Mouse (Mus musculus) cortical plate, adult 2 months (tissue): Measurements from ENCODE around the gene Thada. TPM values are rescaled to one million over a fixed set of nuclear protein-coding genes. Genes with fewer than 3 reads are reported as not detected.
A peak's percentile ranks its signal among the peaks of the same experiment; 100 is the strongest.

Experiments used
- H3K27ac ChIP-seq: fragments of 200-500 bp; 2 replicates; pipeline ENCODE4 v1.5.1; 2012; ENCODE audit warnings: low read length, control low read depth, inconsistent platforms; ENCODE audit not compliant: insufficient read depth
- H3K4me1 ChIP-seq: fragments of 200-500 bp; 2 replicates; pipeline ENCODE4 v1.6.1; 2011; ENCODE audit warnings: low read length; ENCODE audit not compliant: control insufficient read depth, insufficient read depth
- H3K4me3 ChIP-seq: fragments of 200-500 bp; 2 replicates; pipeline ENCODE4 v1.5.1; 2011; ENCODE audit warnings: mild to moderate bottlenecking, low read length, control low read depth; ENCODE audit not compliant: insufficient read depth
- CTCF ChIP-seq: fragments of 200-500 bp; IDR thresholded peaks from 2 replicates; pipeline ENCODE4 v1.5.1; 2011; ENCODE audit warnings: mild to moderate bottlenecking, control low read depth, low read length; ENCODE audit not compliant: insufficient read depth; ENCODE audit errors: extremely low read depth
- POLR2A ChIP-seq: fragments of 200-500 bp; IDR thresholded peaks from 2 replicates; pipeline ENCODE4 v1.6.1; 2011; ENCODE audit warnings: mild to moderate bottlenecking, low read length, control low read depth; ENCODE audit not compliant: insufficient read depth; ENCODE audit errors: extremely low read depth
- polyA plus RNA-seq: library from polyadenylated mRNA; depleted of rRNA; stranded (reverse); fragments of >200 nt; gene quantifications from 2 replicates; pipeline ENCODE4 v1.2.3, GENCODE M21; 2012

Gene Thada
- polyA plus RNA-seq, 1 experiment = 5.2 TPM

DNA sequence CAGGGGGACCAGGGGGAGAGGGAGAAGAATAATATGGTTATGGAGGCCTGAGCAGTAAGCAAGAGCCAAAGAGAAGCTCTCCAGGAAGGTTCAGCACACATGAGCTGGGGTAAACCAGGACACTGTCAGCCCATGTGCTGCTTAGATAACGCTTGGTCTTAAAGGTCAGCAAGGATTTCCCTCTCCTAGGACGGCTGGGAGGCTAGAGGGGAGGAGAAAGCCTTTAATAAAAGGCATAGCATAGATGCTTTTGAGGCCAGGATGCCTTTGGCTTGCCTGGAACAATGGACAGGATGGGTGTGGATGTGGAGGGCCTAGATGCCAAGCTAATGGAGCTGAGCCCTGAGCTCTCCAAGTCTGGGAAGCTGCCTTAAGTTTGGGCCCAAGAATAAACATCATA is 102.6 kb downstream of the Thada start:
- no peak overlapping the region for H3K27ac ChIP-seq
- TF ChIP-seq POLR2A = no peak
- no peak for TF ChIP-seq CTCF
- no peak overlapping the region for H3K4me3 ChIP-seq
- H3K4me1 ChIP-seq = peaks cover 3% of the 10 kb centered on the region

DNA sequence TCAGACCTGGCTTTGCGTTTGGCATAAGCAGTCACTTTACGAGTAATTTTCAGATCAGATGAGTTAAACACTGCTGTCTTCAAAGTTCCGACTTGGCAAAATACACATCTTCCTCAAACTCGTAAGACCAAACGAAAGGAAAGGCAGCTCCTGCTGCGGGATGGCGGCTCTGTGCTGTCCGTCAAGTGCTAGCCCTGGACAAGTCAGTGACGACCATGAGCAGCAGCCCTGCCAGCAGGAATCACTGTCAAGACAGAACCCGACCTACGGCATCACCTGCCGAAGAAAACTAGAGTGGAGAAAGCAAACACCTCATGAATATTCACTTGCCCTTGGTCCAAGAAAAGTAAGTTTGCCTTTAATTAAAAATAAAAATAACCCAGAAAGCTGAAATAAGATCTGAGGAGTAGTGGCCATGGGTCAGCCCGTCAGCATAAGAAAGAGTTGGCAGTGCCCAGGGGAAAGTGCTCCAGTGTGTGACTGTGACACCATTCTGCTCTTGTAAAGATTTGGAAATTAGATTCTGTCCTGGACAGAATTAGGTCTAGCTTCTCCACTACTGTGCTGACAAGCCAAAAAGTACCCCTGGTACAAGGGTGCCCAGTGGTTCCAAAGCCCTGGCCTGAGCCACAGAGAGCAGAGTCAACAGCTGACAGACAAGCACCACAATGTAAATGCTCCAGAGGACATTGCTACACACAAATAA is 103.3 kb downstream of the Thada start:
- peaks cover 1% of the 10 kb centered on the region for H3K4me1 ChIP-seq
- TF ChIP-seq CTCF = no peak
- no peak for TF ChIP-seq POLR2A
- H3K4me3 ChIP-seq = no peak overlapping the region
- peak overlapping the region; percentile 69; the same call in 1 of the 2 replicates for H3K27ac ChIP-seq

- no peak for TF ChIP-seq POLR2A
- Histone ChIP-seq H3K27ac (no peak overlapping the region), H3K4me3 (no peak overlapping the region), H3K4me1 (peaks cover 1% of the 10 kb centered on the region; the same call in 1 of the 2 replicates)
These were observed 105.0 kb downstream of the Thada start for GRCm38 (mm10) chr17:84361006-84361405.

DNA sequence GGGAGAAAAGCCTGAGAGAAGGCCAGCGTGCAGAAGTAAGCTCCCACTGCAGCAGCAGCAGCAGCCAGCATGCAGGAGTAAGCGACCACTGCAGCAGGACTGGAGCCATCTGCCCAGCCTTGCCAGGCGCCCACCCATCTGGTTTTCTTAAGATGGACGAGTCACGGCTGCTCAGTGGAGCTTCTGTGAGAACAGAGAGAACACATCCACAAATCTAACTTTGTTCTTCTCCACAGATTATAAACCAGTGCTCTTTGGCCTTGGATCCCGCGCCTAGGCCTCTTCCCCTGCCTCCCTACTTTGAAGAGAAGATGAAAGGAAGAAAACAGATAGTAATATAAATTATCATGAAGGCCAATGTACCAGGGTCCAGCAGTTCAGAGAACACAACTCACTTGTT is 106.2 kb downstream of the Thada start:
- H3K4me1 ChIP-seq = peaks cover 1% of the 10 kb centered on the region; the same call in 1 of the 2 replicates
- TF ChIP-seq POLR2A (no peak), CTCF (no peak)
- no peak overlapping the region for H3K27ac ChIP-seq
- no peak overlapping the region for H3K4me3 ChIP-seq

DNA sequence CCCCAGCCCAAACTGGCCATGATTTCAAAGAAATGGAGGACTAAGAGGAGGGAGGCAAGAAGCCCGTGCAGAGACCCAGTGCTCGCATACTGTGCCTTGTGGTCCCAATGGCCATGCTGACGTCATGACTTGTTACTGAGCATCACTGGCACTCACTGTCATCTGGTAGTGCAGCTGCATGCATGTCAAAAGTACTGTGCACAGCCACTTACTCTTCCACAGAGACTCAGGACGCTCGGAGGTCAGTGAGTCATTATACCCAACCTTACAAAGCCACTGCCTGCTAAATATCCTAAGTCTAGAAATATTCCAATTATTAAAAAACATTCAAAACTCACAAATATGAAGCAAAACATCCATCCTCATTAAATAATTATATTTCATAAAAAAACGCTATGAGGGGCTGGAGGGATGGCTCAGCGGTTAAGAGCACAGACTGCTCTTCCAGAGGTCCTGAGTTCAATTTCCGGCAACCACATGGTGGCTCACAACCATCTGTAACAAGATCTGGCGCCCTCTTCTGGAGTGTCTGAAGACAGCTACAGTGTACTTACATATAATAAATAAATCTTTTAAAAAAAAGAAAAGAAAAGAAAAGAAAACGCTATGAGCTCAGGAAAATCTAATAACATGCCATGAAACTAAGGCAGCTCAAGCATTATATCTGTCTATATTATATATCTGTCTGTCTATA is 106.9 kb downstream of the Thada start:
- peaks cover 1% of the 10 kb centered on the region; the same call in 1 of the 2 replicates for H3K4me1 ChIP-seq
- no peak overlapping the region for H3K27ac ChIP-seq
- TF ChIP-seq CTCF (no peak), POLR2A (no peak)
- no peak overlapping the region for H3K4me3 ChIP-seq

DNA sequence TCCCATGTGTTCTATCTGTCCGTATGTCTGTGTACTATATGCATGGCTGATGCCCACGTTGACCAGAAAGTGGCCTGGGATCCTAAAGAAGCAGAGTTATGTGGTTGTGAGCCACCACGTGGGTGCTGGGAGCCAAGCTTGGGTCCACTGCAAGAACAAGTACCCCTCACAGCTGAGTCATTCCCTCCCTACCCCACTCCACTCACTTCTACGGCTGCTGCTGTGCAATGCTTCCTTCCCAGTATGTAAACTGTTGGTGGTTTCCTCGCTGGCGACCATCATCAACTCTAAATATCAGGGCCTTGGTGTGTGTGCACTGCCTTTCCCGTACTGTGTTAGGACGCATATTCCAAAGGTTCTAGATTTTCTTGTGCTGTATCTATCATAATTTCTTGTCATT is 108.2 kb downstream of the Thada start:
- Histone ChIP-seq H3K4me3 (no peak overlapping the region), H3K4me1 (no peaks in the 10 kb centered on the region), H3K27ac (no peak overlapping the region)
- TF ChIP-seq CTCF = no peak
- no peak for TF ChIP-seq POLR2A

DNA sequence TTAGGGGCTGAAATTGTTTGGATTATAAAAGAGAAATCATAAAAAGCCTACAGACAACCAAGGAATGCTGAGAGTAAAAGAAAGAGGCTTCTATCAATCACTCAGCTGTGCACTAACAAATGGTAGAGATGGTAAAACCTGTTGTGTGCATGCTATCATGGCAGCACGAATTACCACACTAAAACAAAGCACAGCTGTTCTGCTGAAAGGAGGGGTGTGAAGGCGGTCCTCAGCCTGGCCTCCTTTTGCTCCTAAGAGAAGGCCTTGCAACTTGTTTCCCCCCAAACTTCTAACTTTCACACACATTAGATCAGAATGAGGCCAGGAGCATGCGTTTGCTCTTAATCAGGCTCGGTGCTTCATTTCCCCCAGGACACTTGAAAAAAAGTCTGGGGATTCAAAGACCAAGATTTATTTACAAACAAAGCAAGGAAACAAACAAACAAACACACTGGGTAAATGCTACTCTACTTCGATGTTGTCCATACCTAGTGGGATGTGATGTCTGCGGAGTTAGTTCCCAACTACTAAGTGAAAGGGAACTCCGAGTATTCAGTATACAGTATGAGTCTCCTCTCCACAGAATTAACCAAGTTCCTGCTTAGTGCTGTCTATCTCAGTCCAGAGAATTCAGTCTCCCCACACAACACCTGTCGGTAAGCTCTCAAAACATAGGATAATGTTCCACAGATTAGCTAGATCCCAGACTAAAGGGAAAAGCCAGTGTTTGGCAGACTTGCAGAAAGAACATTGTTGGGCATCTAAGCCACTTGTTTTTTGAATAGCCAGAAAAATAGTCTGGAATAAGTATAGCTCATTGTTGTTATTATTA is 109.7 kb downstream of the Thada start:
- Histone ChIP-seq H3K4me1 (no peaks in the 10 kb centered on the region; the same call in 1 of the 2 replicates), H3K27ac (no peak overlapping the region), H3K4me3 (no peak overlapping the region)
- TF ChIP-seq CTCF = no peak
- no peak for TF ChIP-seq POLR2A

- Histone ChIP-seq H3K4me3 (no peak overlapping the region), H3K27ac (no peak overlapping the region), H3K4me1 (peaks cover 2% of the 10 kb centered on the region; the same call in 1 of the 2 replicates)
- no peak for TF ChIP-seq CTCF
- TF ChIP-seq POLR2A = no peak
These were observed 111.0 kb downstream of the Thada start for GRCm38 (mm10) chr17:84355006-84355405.

GRCm38 (mm10) chr17:84353902-84354311 is 112.1 kb downstream of the Thada start:
- Histone ChIP-seq H3K4me3 (no peak overlapping the region), H3K4me1 (peaks cover 2% of the 10 kb centered on the region; the same call in 1 of the 2 replicates), H3K27ac (no peak overlapping the region)
- TF ChIP-seq CTCF (no peak), POLR2A (no peak)
